Mouse (Mus musculus): ENCODE data around the gene Cgref1.

DNA sequence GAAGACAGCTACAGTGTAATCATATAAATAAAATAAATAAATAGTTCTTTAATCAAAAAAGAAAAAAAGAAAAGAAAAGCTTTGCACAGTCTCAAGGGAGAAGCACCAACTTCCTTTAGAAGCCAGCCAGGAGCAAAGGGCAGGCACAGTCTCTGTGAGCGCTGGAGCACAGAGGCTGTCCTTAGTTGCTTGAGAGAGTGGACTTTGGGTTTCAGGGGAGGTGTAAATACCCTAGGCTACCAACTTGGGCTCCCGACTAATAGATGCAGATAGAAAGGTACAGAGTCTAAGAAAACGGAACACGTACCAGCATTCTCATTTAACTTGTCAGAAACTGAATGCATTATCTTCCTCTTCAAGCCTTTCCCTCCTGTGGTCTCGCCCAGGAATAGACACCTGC, 3.2 kb upstream of the Cgref1 start:
- TF ChIP-seq CTCF (IDR thresholded peaks at IDR 0.05; ENCODE audit: extremely low read depth, insufficient read depth, low read length) (no peak), POLR2A (IDR thresholded peaks at IDR 0.05; ENCODE audit: extremely low read depth, insufficient read depth, low read length) (no peak)
